ENCODE assay signal across 12 mouse cellular contexts in genomic region chr17:83666597-83667287, GRCm38 (mm10). TPM values are rescaled to one million over a fixed set of nuclear protein-coding genes. Genes with fewer than 3 reads are reported as not detected.
DNase-seq lines count a peak whose midpoint lies in the region; ATAC-seq and TF ChIP-seq lines count a peak whose summit lies in the region.
"Had no signal": no experiment of that assay in that cellular context is flagged by ENCODE, and none has a peak within 500 bp of the region (broad histone marks: within the 10 kb centered on the region; RNA-seq: fewer than 3 reads in every experiment).

No protein-coding gene starts in this region.

- WGBS in heart, embryonic 15.5 days, result 56% methylated on average over 13 of the region's 13 CpGs
- WGBS in heart, adult 2 months, result 62% methylated on average over 13 of the region's 13 CpGs

- intact Hi-C loops in heart, adult 2 months (cut with DNase I), result no loop called here
- intact Hi-C loops in gastrocnemius, postnatal 36 days (cut with DNase I), result no loop called here

- H3K4me2 ChIP-seq in heart, embryonic 15.5 days, result peak overlapping the region; percentile 29; the same call in 1 of the 2 replicates
- H3K4me2 ChIP-seq: embryonic facial prominence, embryonic 12.5 days had no signal

- no peak overlapping the region for H3K27ac ChIP-seq in heart, embryonic 15.5 days
- H3K27ac ChIP-seq in heart, adult 2 months, result no peak overlapping the region
- H3K27ac ChIP-seq: embryonic facial prominence, embryonic 12.5 days had no signal

- TF ChIP-seq POLR2A in heart, adult 2 months (IDR thresholded peaks at IDR 0.05; ENCODE audit: insufficient read depth, low read depth, low read length), result no peak

- H3K79me2 ChIP-seq in heart, adult 2 months (replicated peaks; ENCODE audit: control insufficient read depth, insufficient read depth, low read length), result no peaks in the 10 kb centered on the region

- no peak overlapping the region for H3K4me3 ChIP-seq in heart, embryonic 15.5 days
- H3K4me3 ChIP-seq in heart, adult 2 months, result no peak overlapping the region
- H3K4me3 ChIP-seq: embryonic facial prominence, embryonic 12.5 days had no signal

- no peak for TF ChIP-seq CTCF in heart, adult 2 months (IDR thresholded peaks at IDR 0.05)

- H3K4me1 ChIP-seq in heart, embryonic 15.5 days (replicated peaks), result no peaks in the 10 kb centered on the region
- H3K4me1 ChIP-seq in heart, adult 2 months (ENCODE audit: control insufficient read depth, insufficient read depth, low read length), result no peaks in the 10 kb centered on the region
- H3K4me1 ChIP-seq: embryonic facial prominence, embryonic 12.5 days had no signal

- no peak for DNase-seq in heart, adult 2 months
- peak; percentile 30 to 31 for DNase-seq in B cell, adult 2 months
- peak; percentile 69 for DNase-seq in c-Kit-positive CD71-positive TER-119-negative erythroid progenitor cells, embryonic 14.5 days (ENCODE audit: low read depth)
- peak; percentile 6 for DNase-seq in lung, postnatal 10 days
- no peak for DNase-seq in frontal cortex, adult 2 months (ENCODE audit: extremely low spot score in 1 of 2, low spot score in 1 of 2)
- no peak for DNase-seq in left cerebral cortex, adult 18-20 months (ENCODE audit: low spot score in 2 of 2)
- no peak for DNase-seq in gastrocnemius, postnatal 36 days
- DNase-seq: gastrocnemius, postnatal 25 days; kidney, adult 9 months; left cerebral cortex, postnatal 4 days had no signal

- no peaks in the 10 kb centered on the region for H3K9me3 ChIP-seq in heart, embryonic 15.5 days (replicated peaks)
- H3K9me3 ChIP-seq: embryonic facial prominence, embryonic 12.5 days had no signal

- H3K9ac ChIP-seq in heart, embryonic 15.5 days, result no peak overlapping the region
- H3K9ac ChIP-seq in heart, adult 2 months (ENCODE audit: low read depth, low read length), result no peak overlapping the region
- H3K9ac ChIP-seq: embryonic facial prominence, embryonic 12.5 days had no signal

- H3K27me3 ChIP-seq in heart, embryonic 15.5 days, result no peaks in the 10 kb centered on the region
- H3K27me3 ChIP-seq in heart, adult 2 months (ENCODE audit: control insufficient read depth, insufficient read depth, low read length), result no peaks in the 10 kb centered on the region
- H3K27me3 ChIP-seq: embryonic facial prominence, embryonic 12.5 days had no signal

- H3K36me3 ChIP-seq in heart, embryonic 15.5 days, result no peaks in the 10 kb centered on the region
- no peaks in the 10 kb centered on the region for H3K36me3 ChIP-seq in heart, adult 2 months (ENCODE audit: control insufficient read depth, insufficient read depth, low read length)
- H3K36me3 ChIP-seq: embryonic facial prominence, embryonic 12.5 days had no signal

- no peak for ATAC-seq in heart, embryonic 15.5 days (replicated peaks; ENCODE audit: insufficient number of reproducible peaks, insufficient read depth, low FRiP score, low read depth)

- no peak for TF ChIP-seq EP300 in heart, adult 2 months (IDR thresholded peaks at IDR 0.05; ENCODE audit: insufficient read depth, low read depth, low read length)

RNA-seq across cellular contexts. Expression of gene Kcng3, which starts 35.0 kb away (rescaled TPM):
- polyA plus RNA-seq in heart, embryonic 15.5 days (2015; fragmentation: Nextera tagmentation; extraction: Ambion mirVana), result 0.04 TPM in 1 of 2 replicates, not detected in the other
- not detected for total RNA-seq in heart, adult 2 months (2021)
- 0.02 TPM in 1 of 2 replicates, not detected in the other for polyA plus RNA-seq in heart, adult 2 months (2012; rRNA removed)
- 1.6 TPM in 2 replicates for polyA plus RNA-seq in frontal cortex, adult 2 months (2012; rRNA removed)
- 10 to 100 TPM; 10.6 to 11.7 TPM for total RNA-seq in left cerebral cortex, adult 18-20 months (2021)
- total RNA-seq in gastrocnemius, postnatal 36 days (2021), result not detected
- total RNA-seq: gastrocnemius, postnatal 25 days had no signal
- polyA plus RNA-seq: embryonic facial prominence, embryonic 12.5 days had no signal

RNA-seq across cellular contexts. Expression of gene Mta3, which starts 39.2 kb away (rescaled TPM):
- 36.9 and 40.5 TPM in 2 replicates for polyA plus RNA-seq in heart, embryonic 15.5 days (2015; fragmentation: Nextera tagmentation; extraction: Ambion mirVana)
- 10 to 100 TPM; 17.5 to 20.1 TPM for total RNA-seq in heart, adult 2 months (2021)
- 15.1 and 19.2 TPM in 2 replicates for polyA plus RNA-seq in heart, adult 2 months (2012; rRNA removed)
- 61.7 and 63.9 TPM in 2 replicates for polyA plus RNA-seq in frontal cortex, adult 2 months (2012; rRNA removed)
- total RNA-seq in left cerebral cortex, adult 18-20 months (2021), result 100 to 1,000 TPM in 1 of 2 experiments, 10 to 100 TPM in 1; 96.4 to 102 TPM
- total RNA-seq in gastrocnemius, postnatal 36 days (2021), result 1 to 10 TPM; 7.6 to 9.7 TPM

Comparison
In these comparisons a context has a peak if more than half of its experiments do, and no peak if none do; other contexts are left out.
1. DNase-seq: peak in B cell, adult 2 months (2 of 2), c-Kit-positive CD71-positive TER-119-negative erythroid progenitor cells, embryonic 14.5 days (single experiment) and lung, postnatal 10 days (single experiment); none in heart, adult 2 months (0 of 2), frontal cortex, adult 2 months (0 of 2), left cerebral cortex, adult 18-20 months (0 of 2) and gastrocnemius, postnatal 36 days (0 of 2).
2. RNA of gene Kcng3, which starts 35.0 kb away (total RNA-seq): 10.6 to 11.7 TPM in left cerebral cortex, adult 18-20 months; not detected in heart, adult 2 months and not detected in gastrocnemius, postnatal 36 days; every median in the first group is over 10 times any median in the second.
3. RNA of gene Mta3, which starts 39.2 kb away (total RNA-seq): 96.4 to 102 TPM in left cerebral cortex, adult 18-20 months; 17.5 to 20.1 TPM in heart, adult 2 months and 7.6 to 9.7 TPM in gastrocnemius, postnatal 36 days; every median in the first group is over 4 times any median in the second.